Mouse (Mus musculus): Measurements from ENCODE around the gene Olfr697. TPM values are rescaled to one million over a fixed set of nuclear protein-coding genes. Genes with fewer than 3 reads are reported as not detected.

Olfr697 gene
- polyA plus RNA-seq, 1 experiment from 2014 or later: not detected

- Histone ChIP-seq H3K4me2 (no peak overlapping the region), H3K27me3 (no peaks in the 10 kb centered on the region), H3K36me3 (no peaks in the 10 kb centered on the region), H3K4me1 (replicated peaks) (no peaks in the 10 kb centered on the region), H3K27ac (no peak overlapping the region), H3K9ac (no peak overlapping the region), H3K4me3 (replicated peaks) (no peak overlapping the region), H3K9me3 (replicated peaks) (no peaks in the 10 kb centered on the region)
- ATAC-seq (ENCODE audit: low read depth): no peak
- no peak for DNase-seq
- 74% methylated on average over 3 of the region's 3 CpGs for WGBS (ENCODE audit: insufficient replicate concordance)
Measured at GRCm38 (mm10) chr7:106692976-106693375, 49.3 kb downstream of the Olfr697 start.

DNA sequence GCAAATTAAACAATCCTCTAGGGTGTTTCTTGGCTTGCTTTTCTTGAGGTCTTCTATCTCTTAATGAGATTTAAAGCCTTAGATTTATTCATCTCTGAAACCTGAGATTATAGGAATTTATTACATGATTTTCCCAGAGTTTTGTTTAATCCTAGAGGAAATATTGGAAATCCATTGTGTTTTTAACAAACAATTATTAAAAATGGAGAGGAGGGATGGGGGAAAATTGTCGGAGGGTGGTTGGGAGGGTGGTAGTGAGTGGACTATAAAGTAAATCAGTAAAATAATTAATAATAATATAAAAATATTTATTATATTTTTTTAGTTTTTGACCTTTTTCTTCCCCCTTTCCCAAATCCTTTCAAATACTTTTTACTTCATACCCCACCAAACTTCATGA lies 50.5 kb downstream of the Olfr697 start, which contains the start of gene Olfr694:
TSS of gene Olfr694 (minus strand) at position 101 of the 400 bp plus-strand sequence.
- WGBS (ENCODE audit: insufficient replicate concordance): 82% methylated on average over 1 of the region's 1 CpGs
- no peaks in the 10 kb centered on the region for H3K36me3 ChIP-seq
- no peaks in the 10 kb centered on the region for H3K9me3 ChIP-seq (replicated peaks)
- DNase-seq (no peak), ATAC-seq (ENCODE audit: low read depth) (no peak)
- H3K27ac ChIP-seq: no peak within 1 kb of the TSS
- H3K27me3 ChIP-seq: no peaks in the 10 kb centered on the region
- no peaks in the 10 kb centered on the region for H3K4me1 ChIP-seq (replicated peaks)
- H3K4me2 ChIP-seq: no peak within 1 kb of the TSS
- H3K9ac ChIP-seq: no peak within 1 kb of the TSS
- H3K4me3 ChIP-seq (replicated peaks): no peak within 1 kb of the TSS

Other genes starting within 250 kb of the Olfr697 start
- gene Olfr693, start 61.9 kb downstream of the Olfr697 start, polyA plus RNA-seq (2015; fragmentation: Nextera tagmentation; extraction: Ambion mirVana): not detected in 2 replicates
- gene Olfr694, start 50.6 kb downstream of the Olfr697 start, polyA plus RNA-seq (2015; fragmentation: Nextera tagmentation; extraction: Ambion mirVana): not detected in 2 replicates
- not detected in 2 replicates for gene Olfr695, start 26.0 kb downstream of the Olfr697 start, polyA plus RNA-seq (2015; fragmentation: Nextera tagmentation; extraction: Ambion mirVana)
- not detected in 2 replicates for gene Olfr698, start 13.0 kb upstream of the Olfr697 start, polyA plus RNA-seq (2015; fragmentation: Nextera tagmentation; extraction: Ambion mirVana)
- not detected in 2 replicates for gene Olfr699, start 50.8 kb upstream of the Olfr697 start, polyA plus RNA-seq (2015; fragmentation: Nextera tagmentation; extraction: Ambion mirVana)
- gene Olfr700, start 66.4 kb upstream of the Olfr697 start, polyA plus RNA-seq (2015; fragmentation: Nextera tagmentation; extraction: Ambion mirVana): not detected in 2 replicates
- not detected in 2 replicates for gene Olfr701, start 71.7 kb upstream of the Olfr697 start, polyA plus RNA-seq (2015; fragmentation: Nextera tagmentation; extraction: Ambion mirVana)
- not detected in 2 replicates for gene Olfr702, start 91.5 kb upstream of the Olfr697 start, polyA plus RNA-seq (2015; fragmentation: Nextera tagmentation; extraction: Ambion mirVana)
- gene Olfr703, start 100.9 kb upstream of the Olfr697 start, polyA plus RNA-seq (2015; fragmentation: Nextera tagmentation; extraction: Ambion mirVana): not detected in 2 replicates
- gene Olfr704, start 120.7 kb upstream of the Olfr697 start, polyA plus RNA-seq (2015; fragmentation: Nextera tagmentation; extraction: Ambion mirVana): not detected in 2 replicates
- gene Olfr705, start 134.4 kb upstream of the Olfr697 start, polyA plus RNA-seq (2015; fragmentation: Nextera tagmentation; extraction: Ambion mirVana): not detected in 2 replicates
- not detected in 2 replicates for gene Olfr706, start 145.7 kb upstream of the Olfr697 start, polyA plus RNA-seq (2015; fragmentation: Nextera tagmentation; extraction: Ambion mirVana)
- gene Olfr707, start 158.8 kb upstream of the Olfr697 start, polyA plus RNA-seq (2015; fragmentation: Nextera tagmentation; extraction: Ambion mirVana): not detected in 2 replicates
- not detected in 2 replicates for gene Olfr1532-ps1, start 165.6 kb upstream of the Olfr697 start, polyA plus RNA-seq (2015; fragmentation: Nextera tagmentation; extraction: Ambion mirVana)
- not detected in 2 replicates for gene Olfr709-ps1, start 189.8 kb upstream of the Olfr697 start, polyA plus RNA-seq (2015; fragmentation: Nextera tagmentation; extraction: Ambion mirVana)
- gene Olfr710, start 205.9 kb upstream of the Olfr697 start, polyA plus RNA-seq (2015; fragmentation: Nextera tagmentation; extraction: Ambion mirVana): not detected in 2 replicates
- not detected in 2 replicates for gene Olfr6, start 221.5 kb upstream of the Olfr697 start, polyA plus RNA-seq (2015; fragmentation: Nextera tagmentation; extraction: Ambion mirVana)
- gene Olfr711, start 233.0 kb upstream of the Olfr697 start, polyA plus RNA-seq (2015; fragmentation: Nextera tagmentation; extraction: Ambion mirVana): not detected in 2 replicates